Mouse (Mus musculus): Measurements from ENCODE around the gene Ctrc.

Gene Ctrc

GRCm38 (mm10) chr4:141871333-141871725, 25.2 kb upstream of the Ctrc start:
- TF ChIP-seq POU5F1 (IDR thresholded peaks at IDR 0.05; ENCODE audit: borderline replicate concordance, low read length): no peak
- no peak for TF ChIP-seq NANOG (IDR thresholded peaks at IDR 0.05; ENCODE audit: borderline replicate concordance, low read length)
- TF ChIP-seq CTCF (conservative IDR thresholded peaks at IDR 0.05; ENCODE audit: low read length): no peak

GRCm38 (mm10) chr4:141870666-141871332, 24.6 kb upstream of the Ctrc start:
- Histone ChIP-seq H3K4me1 (replicated peaks; ENCODE audit: low read depth, low read length) (peaks cover 89% of the 10 kb centered on the region), H3K36me3 (ENCODE audit: insufficient read depth, low read length) (peaks cover 21% of the 10 kb centered on the region), H3K27me3 (ENCODE audit: insufficient read depth, low read length) (peaks cover 31% of the 10 kb centered on the region), H3K9me3 (ENCODE audit: low read length) (no peaks in the 10 kb centered on the region), H3K4me3 (replicated peaks; ENCODE audit: low read length) (no peak overlapping the region)
- TF ChIP-seq NANOG (IDR thresholded peaks at IDR 0.05; ENCODE audit: borderline replicate concordance, low read length) (no peak), CTCF (conservative IDR thresholded peaks at IDR 0.05; ENCODE audit: low read length) (no peak), POU5F1 (IDR thresholded peaks at IDR 0.05; ENCODE audit: borderline replicate concordance, low read length) (no peak)

More at GRCm38 (mm10) chr4:141871333-141871725, 25.2 kb upstream of the Ctrc start:
- no peaks in the 10 kb centered on the region for H3K9me3 ChIP-seq (ENCODE audit: low read length)
- H3K4me1 ChIP-seq (replicated peaks; ENCODE audit: low read depth, low read length): peaks cover 85% of the 10 kb centered on the region
- peaks cover 34% of the 10 kb centered on the region for H3K27me3 ChIP-seq (ENCODE audit: insufficient read depth, low read length)
- H3K4me3 ChIP-seq (replicated peaks; ENCODE audit: low read length): no peak overlapping the region
- peaks cover 21% of the 10 kb centered on the region for H3K36me3 ChIP-seq (ENCODE audit: insufficient read depth, low read length)

DNA sequence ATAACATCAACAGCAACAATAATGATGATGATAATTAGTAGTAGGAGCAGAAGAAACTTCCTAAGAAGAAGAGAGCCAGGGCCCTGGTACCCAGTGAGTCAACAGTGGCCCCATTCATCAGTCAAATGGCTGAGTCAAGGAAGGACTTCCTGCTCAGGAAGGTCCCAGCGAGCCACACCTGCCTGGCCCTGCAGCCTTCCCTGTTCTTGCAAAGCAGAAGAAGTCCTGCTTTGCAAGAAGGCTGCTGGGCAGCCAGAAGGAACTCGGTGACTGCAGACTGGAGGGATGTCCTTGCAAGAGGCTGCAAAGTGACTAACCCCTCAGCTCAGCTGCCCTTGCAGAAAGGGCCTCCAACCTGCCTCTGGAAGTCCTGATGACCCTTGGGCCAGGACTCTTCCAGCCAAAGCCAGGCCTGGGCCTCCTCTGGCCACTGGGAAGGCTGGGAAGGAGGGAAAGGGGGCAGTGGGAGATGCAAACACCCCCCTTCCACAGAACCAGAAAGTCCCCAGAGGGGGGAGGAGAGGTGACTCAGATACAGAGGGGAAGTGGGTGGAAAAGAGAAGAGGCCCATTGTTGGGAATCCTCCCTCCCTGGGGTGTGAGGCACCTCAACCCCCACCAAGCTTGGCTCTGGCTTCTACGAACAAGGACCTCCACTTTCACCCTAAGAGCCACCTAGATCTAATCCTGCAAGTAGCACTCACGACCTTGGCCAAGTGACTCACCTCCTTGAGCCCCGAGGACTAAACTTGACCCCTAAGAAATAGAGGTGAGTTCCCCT, 23.5 kb upstream of the Ctrc start:
- Histone ChIP-seq H3K4me1 (replicated peaks; ENCODE audit: low read depth, low read length) (peaks cover 90% of the 10 kb centered on the region), H3K36me3 (ENCODE audit: insufficient read depth, low read length) (peaks cover 21% of the 10 kb centered on the region), H3K4me3 (replicated peaks; ENCODE audit: low read length) (0 out of 2 replicates have a peak overlapping the region, but pooled peaks have one; percentile 3), H3K27me3 (ENCODE audit: insufficient read depth, low read length) (peaks cover 31% of the 10 kb centered on the region), H3K9me3 (ENCODE audit: low read length) (no peaks in the 10 kb centered on the region)
- TF ChIP-seq CTCF (conservative IDR thresholded peaks at IDR 0.05; ENCODE audit: low read length): no peak
- TF ChIP-seq NANOG (IDR thresholded peaks at IDR 0.05; ENCODE audit: borderline replicate concordance, low read length): no peak
- TF ChIP-seq POU5F1 (IDR thresholded peaks at IDR 0.05; ENCODE audit: borderline replicate concordance, low read length): no peak

GRCm38 (mm10) chr4:141868051-141868450, 21.9 kb upstream of the Ctrc start:
- Histone ChIP-seq H3K4me3 (replicated peaks; ENCODE audit: low read length) (no peak overlapping the region), H3K9me3 (ENCODE audit: low read length) (no peaks in the 10 kb centered on the region), H3K4me1 (replicated peaks; ENCODE audit: low read depth, low read length) (peaks cover 88% of the 10 kb centered on the region), H3K27me3 (ENCODE audit: insufficient read depth, low read length) (peaks cover 16% of the 10 kb centered on the region), H3K36me3 (ENCODE audit: insufficient read depth, low read length) (peaks cover 21% of the 10 kb centered on the region)
- no peak for TF ChIP-seq POU5F1 (IDR thresholded peaks at IDR 0.05; ENCODE audit: borderline replicate concordance, low read length)

DNA sequence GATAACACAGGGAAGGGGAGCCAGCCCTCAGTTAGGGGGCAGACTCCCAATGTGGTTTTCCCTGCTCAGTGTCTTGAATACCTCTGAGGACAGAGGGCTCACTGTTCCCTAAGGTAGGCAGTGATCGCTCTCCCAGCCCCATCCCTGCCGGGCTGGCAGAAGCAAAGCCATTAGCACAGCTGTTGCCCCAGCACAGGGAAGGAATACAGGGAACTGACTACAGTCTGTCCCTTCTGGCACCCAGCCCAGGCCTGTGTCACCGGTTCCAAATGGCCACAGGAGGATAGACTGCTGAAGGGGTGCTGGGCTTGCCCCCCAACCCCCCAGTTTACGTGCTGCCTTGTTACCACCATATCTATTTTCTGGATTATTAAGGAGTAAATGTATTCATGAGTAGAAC, 21.3 kb upstream of the Ctrc start:
- H3K27me3 ChIP-seq (ENCODE audit: insufficient read depth, low read length): peaks cover 11% of the 10 kb centered on the region
- TF ChIP-seq POU5F1 (IDR thresholded peaks at IDR 0.05; ENCODE audit: borderline replicate concordance, low read length) (no peak), CTCF (conservative IDR thresholded peaks at IDR 0.05; ENCODE audit: low read length) (no peak), NANOG (IDR thresholded peaks at IDR 0.05; ENCODE audit: borderline replicate concordance, low read length) (no peak)
- H3K4me1 ChIP-seq (replicated peaks; ENCODE audit: low read depth, low read length): peaks cover 83% of the 10 kb centered on the region

GRCm38 (mm10) chr4:141866933-141867490, 20.9 kb upstream of the Ctrc start:
- TF ChIP-seq NANOG (IDR thresholded peaks at IDR 0.05; ENCODE audit: borderline replicate concordance, low read length): no peak
- no peak for TF ChIP-seq CTCF (conservative IDR thresholded peaks at IDR 0.05; ENCODE audit: low read length)
- no peak for TF ChIP-seq POU5F1 (IDR thresholded peaks at IDR 0.05; ENCODE audit: borderline replicate concordance, low read length)
- H3K36me3 ChIP-seq (ENCODE audit: insufficient read depth, low read length): peaks cover 18% of the 10 kb centered on the region
- H3K27me3 ChIP-seq (ENCODE audit: insufficient read depth, low read length): peaks cover 7% of the 10 kb centered on the region; the same call in 1 of the 2 replicates
- H3K4me1 ChIP-seq (replicated peaks; ENCODE audit: low read depth, low read length): peaks cover 79% of the 10 kb centered on the region
- no peaks in the 10 kb centered on the region for H3K9me3 ChIP-seq (ENCODE audit: low read length)
- H3K4me3 ChIP-seq (replicated peaks; ENCODE audit: low read length): peak overlapping the region; percentile 35; the same call in 1 of the 2 replicates

More for the DNA sequence above, 21.3 kb upstream of the Ctrc start:
- Histone ChIP-seq H3K36me3 (ENCODE audit: insufficient read depth, low read length) (peaks cover 20% of the 10 kb centered on the region), H3K4me3 (replicated peaks; ENCODE audit: low read length) (peak overlapping the region; percentile 35; the same call in 1 of the 2 replicates), H3K9me3 (ENCODE audit: low read length) (no peaks in the 10 kb centered on the region)

- H3K27me3 ChIP-seq (ENCODE audit: insufficient read depth, low read length): no peaks in the 10 kb centered on the region
- peaks cover 77% of the 10 kb centered on the region for H3K4me1 ChIP-seq (replicated peaks; ENCODE audit: low read depth, low read length)
- peaks cover 19% of the 10 kb centered on the region for H3K36me3 ChIP-seq (ENCODE audit: insufficient read depth, low read length)
- no peaks in the 10 kb centered on the region for H3K9me3 ChIP-seq (ENCODE audit: low read length)
- no peak for TF ChIP-seq NANOG (IDR thresholded peaks at IDR 0.05; ENCODE audit: borderline replicate concordance, low read length)
- TF ChIP-seq POU5F1 (IDR thresholded peaks at IDR 0.05; ENCODE audit: borderline replicate concordance, low read length): no peak
- no peak for TF ChIP-seq CTCF (conservative IDR thresholded peaks at IDR 0.05; ENCODE audit: low read length)
- H3K4me3 ChIP-seq (replicated peaks; ENCODE audit: low read length): peak overlapping the region; percentile 49; the same call in 1 of the 2 replicates
These were observed 19.4 kb upstream of the Ctrc start for GRCm38 (mm10) chr4:141865600-141865999.

DNA sequence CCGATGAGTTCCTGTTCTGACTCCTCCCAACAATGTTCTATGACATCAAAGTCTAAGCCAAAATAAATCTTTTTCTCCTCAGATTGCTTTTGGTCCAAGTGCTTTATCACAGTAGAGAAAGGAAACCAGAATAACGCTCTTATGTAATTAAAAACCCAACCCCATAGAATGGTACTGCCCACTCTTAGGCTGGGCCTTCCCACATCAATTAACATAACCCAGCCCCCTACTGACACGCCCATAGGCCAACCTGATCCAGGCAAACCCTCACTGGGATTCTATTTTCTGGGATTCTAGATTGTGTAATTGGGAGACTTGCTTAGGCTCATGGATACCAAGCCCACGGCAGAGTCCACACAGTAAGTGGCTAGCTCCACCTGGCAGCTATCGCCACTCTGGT, 18.8 kb upstream of the Ctrc start:
- peaks cover 18% of the 10 kb centered on the region for H3K36me3 ChIP-seq (ENCODE audit: insufficient read depth, low read length)
- peak overlapping the region; percentile 49; the same call in 1 of the 2 replicates for H3K4me3 ChIP-seq (replicated peaks; ENCODE audit: low read length)
- H3K9me3 ChIP-seq (ENCODE audit: low read length): no peaks in the 10 kb centered on the region
- no peaks in the 10 kb centered on the region for H3K27me3 ChIP-seq (ENCODE audit: insufficient read depth, low read length)
- peaks cover 78% of the 10 kb centered on the region for H3K4me1 ChIP-seq (replicated peaks; ENCODE audit: low read depth, low read length)
- TF ChIP-seq POU5F1 (IDR thresholded peaks at IDR 0.05; ENCODE audit: borderline replicate concordance, low read length) (no peak), NANOG (IDR thresholded peaks at IDR 0.05; ENCODE audit: borderline replicate concordance, low read length) (no peak), CTCF (conservative IDR thresholded peaks at IDR 0.05; ENCODE audit: low read length) (no peak)

Data from E14TG2a.4 (cell line).